Mouse (Mus musculus): ENCODE measurements around the gene Cop1. TPM values are rescaled to one million over a fixed set of nuclear protein-coding genes. Genes with fewer than 3 reads are reported as not detected.
"Not testable (repeated sequence)": the region's sequence is repeated elsewhere in the genome, so short reads cannot be mapped to it uniquely, and the experiment has no call there.

Gene Cop1
- total and polyA plus RNA-seq, 3 experiments = 28.3 to 95.1 (median 83.8) TPM

GRCm38 (mm10) chr1:159225064-159225824 lies 6.9 kb upstream of the Cop1 start (continued):
- TF ChIP-seq MAX (IDR thresholded peaks at IDR 0.05; ENCODE audit: low read length) (peak; percentile 60), RCOR1 (IDR thresholded peaks at IDR 0.05; ENCODE audit: low read depth, low read length) (peak; percentile 32; the same call in 1 of the 2 replicates), ZKSCAN1 (IDR thresholded peaks at IDR 0.05; ENCODE audit: low read depth, low read length) (no peak), ZC3H11A (IDR thresholded peaks at IDR 0.05; ENCODE audit: low read depth, low read length) (no peak), POLR2AphosphoS5 (IDR thresholded peaks at IDR 0.05; ENCODE audit: borderline replicate concordance, low read depth, low read length) (no peak), SIN3A (IDR thresholded peaks at IDR 0.05; ENCODE audit: low read length) (0 out of 2 replicates have a peak, but pooled peaks have one; percentile 37), CHD1 (IDR thresholded peaks at IDR 0.05; ENCODE audit: low read depth, low read length) (0 out of 2 replicates have a peak, but pooled peaks have one; percentile 47), POLR2A (IDR thresholded peaks at IDR 0.05; ENCODE audit: control insufficient read depth in 1 of 2, insufficient read depth in 1 of 2, low read depth in 1 of 2, low read length in 2 of 2, poor library complexity in 1 of 2) (no peak), MYB (IDR thresholded peaks at IDR 0.05; ENCODE audit: low read depth, low read length) (no peak), TAL1 (IDR thresholded peaks at IDR 0.05; ENCODE audit: low read length) (peak; percentile 80), MXI1 (IDR thresholded peaks at IDR 0.05; ENCODE audit: low read depth, low read length) (peak; percentile 75), HCFC1 (IDR thresholded peaks at IDR 0.05; ENCODE audit: low read depth, low read length) (0 out of 2 replicates have a peak, but pooled peaks have one; percentile 10), KAT2A (conservative IDR thresholded peaks at IDR 0.05; ENCODE audit: low read depth, low read length) (no peak), NRF1 (IDR thresholded peaks at IDR 0.05; ENCODE audit: insufficient read depth, low read depth, low read length, poor library complexity, severe bottlenecking) (no peak), POLR2AphosphoS2 (IDR thresholded peaks at IDR 0.05; ENCODE audit: low read length) (no peak), RAD21 (IDR thresholded peaks at IDR 0.05; ENCODE audit: low read depth, low read length) (no peak), USF2 (IDR thresholded peaks at IDR 0.05; ENCODE audit: borderline replicate concordance in 1 of 2, insufficient read depth in 1 of 2, low read depth in 1 of 2, low read length in 2 of 2) (no peak), ZNF384 (IDR thresholded peaks at IDR 0.05; ENCODE audit: low read depth, low read length) (no peak), CHD2 (IDR thresholded peaks at IDR 0.05; ENCODE audit: low read length) (no peak), MEF2A (IDR thresholded peaks at IDR 0.05; ENCODE audit: extremely low read depth, insufficient replicate concordance, low read depth, low read length, poor library complexity, severe bottlenecking) (no peak), ETS1 (IDR thresholded peaks at IDR 0.05; ENCODE audit: low read depth, low read length) (peak; percentile 60)

GRCm38 (mm10) chr1:159232572-159233261 lies 597 bp downstream of the Cop1 start:
- Histone ChIP-seq H3K79me2 (ENCODE audit: control insufficient read depth, insufficient read depth, low read length, poor library complexity) (peaks cover 30% of the 10 kb centered on the region), H3K36me3 (ENCODE audit: control insufficient read depth in 1 of 2, insufficient read depth in 2 of 2, low read length in 2 of 2) (peaks cover 0 to 37% of the 10 kb centered on the region in 2 experiments; a peak in 3 of 4 replicates), H3K4me1 (ENCODE audit: control insufficient read depth in 1 of 2, insufficient read depth in 2 of 2, low read length in 2 of 2) (peaks cover 16 to 17% of the 10 kb centered on the region in 2 experiments), H3K27ac (ENCODE audit: control insufficient read depth, low read depth, low read length) (peak overlapping the region; percentile 78), H3K9ac (ENCODE audit: control insufficient read depth, low read depth, low read length, poor library complexity, severe bottlenecking) (peak overlapping the region; percentile 68), H3K4me3 (ENCODE audit: control insufficient read depth in 1 of 2, insufficient read depth in 1 of 2, low read depth in 2 of 2, low read length in 2 of 2) (peak overlapping the region; percentile 70 to 98)
- not testable (repeated sequence) for H3K9me3 ChIP-seq (replicated peaks; ENCODE audit: insufficient read depth, low read length); H3K27me3 ChIP-seq (ENCODE audit: control insufficient read depth in 1 of 2, insufficient read depth in 2 of 2, low read length in 2 of 2)
- peak; percentile 68 for DNase-seq (ENCODE audit: low read depth, low spot score)
- TF ChIP-seq TBP (IDR thresholded peaks at IDR 0.05; ENCODE audit: low read depth, low read length) (0 out of 2 replicates have a peak, but pooled peaks have one; percentile 37), MXI1 (IDR thresholded peaks at IDR 0.05; ENCODE audit: low read depth, low read length) (0 out of 2 replicates have a peak, but pooled peaks have one; percentile 19), CTCF (IDR thresholded peaks at IDR 0.05 in 2 of 3, conservative IDR thresholded peaks at IDR 0.05 in 1 of 3; ENCODE audit: control insufficient read depth in 1 of 3, insufficient read depth in 1 of 3, low read depth in 2 of 3, low read length in 3 of 3, poor library complexity in 1 of 3, severe bottlenecking in 1 of 3) (peak in 1 of 3 experiments; percentile 5; a peak in 2 of 6 replicates)

All from MEL (cell line).